Comparison of ENCODE assay signal across 20 mouse cellular contexts in genomic region chr7:133678716-133679115, GRCm38 (mm10). TPM values are rescaled to one million over a fixed set of nuclear protein-coding genes. Genes with fewer than 3 reads are reported as not detected.
"Had no signal": no experiment of that assay in that cellular context is flagged by ENCODE, and none has a peak within 500 bp of the region (broad histone marks: within the 10 kb centered on the region; RNA-seq: fewer than 3 reads in every experiment).

No protein-coding gene starts in this region.

- H3K27me3 ChIP-seq: kidney, embryonic 15.5 days; liver, embryonic 15.5 days; neural tube, embryonic 13.5 days; stomach, embryonic 15.5 days had no signal

- H3K9me3 ChIP-seq: kidney, embryonic 15.5 days; limb, embryonic 10.5 days; liver, embryonic 15.5 days; midbrain, embryonic 10.5 days; neural tube, embryonic 13.5 days; stomach, embryonic 15.5 days had no signal

- H3K27ac ChIP-seq: kidney, embryonic 15.5 days; left cerebral cortex, adult 2 months; limb, embryonic 10.5 days; liver, embryonic 15.5 days; midbrain, embryonic 10.5 days; neural tube, embryonic 13.5 days; stomach, embryonic 15.5 days had no signal

- H3K4me1 ChIP-seq: kidney, embryonic 15.5 days; limb, embryonic 10.5 days; liver, embryonic 15.5 days; midbrain, embryonic 10.5 days; neural tube, embryonic 13.5 days; stomach, embryonic 15.5 days had no signal

- H3K4me3 ChIP-seq: kidney, embryonic 15.5 days; left cerebral cortex, adult 2 months; limb, embryonic 10.5 days; liver, embryonic 15.5 days; midbrain, embryonic 10.5 days; neural tube, embryonic 13.5 days; stomach, embryonic 15.5 days had no signal

- DNase-seq: kidney, postnatal 14 days; lung, postnatal 10 days; right cerebral cortex, postnatal 14 days; thymus, adult 2 months; thymus, postnatal 36 days had no signal

- H3K9ac ChIP-seq: kidney, embryonic 15.5 days; liver, embryonic 15.5 days; lung, embryonic 14.5 days; neural tube, embryonic 13.5 days; stomach, embryonic 15.5 days had no signal

- H3K4me2 ChIP-seq: kidney, embryonic 15.5 days; liver, embryonic 11.5 days; liver, embryonic 15.5 days; lung, embryonic 14.5 days; neural tube, embryonic 13.5 days; stomach, embryonic 15.5 days had no signal

RNA-seq across cellular contexts. Expression of gene Mmp21, which starts 1.1 kb away (rescaled TPM):
- total RNA-seq: layer of hippocampus, postnatal 14 days; left cerebral cortex, postnatal 14 days; megakaryocyte, adult 5-6 weeks had no signal
- polyA plus RNA-seq: large intestine, adult 2 months; limb, embryonic 14.5 days; liver, embryonic 11.5 days; liver, embryonic 15.5 days; midbrain, embryonic 10.5 days; neural tube, embryonic 13.5 days; stomach, embryonic 15.5 days; testis, adult 2 months; thymus, adult 2 months had no signal
